Mouse (Mus musculus) erythroblast, embryonic 14.5 days (primary cell): ENCODE results near the gene Ptprg.

Experiments
- GATA1 ChIP-seq: IDR thresholded peaks from 2 replicates; pipeline ENCODE4 v1.6.1; 2012; ENCODE audit warnings: low read length, inconsistent platforms, mixed read lengths
- TAL1 ChIP-seq: IDR thresholded peaks from 3 replicates; pipeline ENCODE4 v1.6.1; 2012; ENCODE audit warnings: low read length, inconsistent platforms, mixed read lengths

DNA sequence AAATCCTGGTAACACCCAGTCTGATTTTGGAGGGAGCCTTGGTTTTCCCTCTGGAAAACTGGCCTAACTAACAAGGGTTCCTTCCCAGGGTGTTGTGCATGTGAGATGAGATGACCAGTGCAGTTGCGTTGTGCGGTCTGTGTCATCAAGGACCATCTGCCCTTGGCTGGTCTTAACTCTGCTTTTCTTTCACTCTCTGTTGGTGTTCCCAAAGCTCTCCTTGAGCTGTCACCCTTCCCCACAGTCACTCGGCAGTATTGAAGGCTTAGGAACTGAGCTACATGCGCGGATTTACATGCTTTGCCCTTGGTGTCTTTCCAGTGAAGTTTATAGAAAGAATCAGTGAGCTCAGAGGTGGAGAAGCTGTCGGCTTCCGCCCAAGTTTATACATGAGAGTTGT, 170.5 kb downstream of the Ptprg start:
- TF ChIP-seq GATA1 (no peak), TAL1 (no peak)
